Mouse (Mus musculus) hindbrain, embryonic 12.5 days (tissue): Measurements from ENCODE around the gene Gen1. TPM values are rescaled to one million over a fixed set of nuclear protein-coding genes. Genes with fewer than 3 reads are reported as not detected.
A peak's percentile ranks its signal among the peaks of the same experiment; 100 is the strongest.

ENCODE experiments used
- ATAC-seq: fragments of 200-750 bp; cut with Nextera tagmentation; 2 replicates; pipeline ENCODE4 v1.8.0; 2017; ENCODE audit warnings: moderate TSS enrichment; ENCODE audit not compliant: low FRiP score
- H3K27ac ChIP-seq: fragments of 300-500 bp; sonication (generic); 2 replicates; pipeline ENCODE4 v1.5.1; 2016; ENCODE audit warnings: mild to moderate bottlenecking
- H3K27me3 ChIP-seq: fragments of 300-500 bp; sonication (generic); 2 replicates; pipeline ENCODE4 v1.6.1; 2016; ENCODE audit warnings: mild to moderate bottlenecking
- H3K36me3 ChIP-seq: fragments of 300-500 bp; sonication (generic); 2 replicates; pipeline ENCODE4 v1.6.1; 2016; ENCODE audit warnings: mild to moderate bottlenecking
- H3K4me1 ChIP-seq: fragments of 300-500 bp; sonication (generic); 2 replicates; pipeline ENCODE4 v1.6.1; 2016
- H3K4me2 ChIP-seq: fragments of 300-500 bp; sonication (generic); replicated peaks from 2 replicates; pipeline ENCODE4 v1.6.1; 2016; ENCODE audit warnings: mild to moderate bottlenecking
- H3K4me3 ChIP-seq: fragments of 300-500 bp; sonication (generic); 2 replicates; pipeline ENCODE4 v1.5.1; 2016; ENCODE audit warnings: mild to moderate bottlenecking
- H3K9ac ChIP-seq: fragments of 300-500 bp; sonication (generic); 2 replicates; pipeline ENCODE4 v1.6.1; 2016; ENCODE audit warnings: mild to moderate bottlenecking, moderate library complexity
- H3K9me3 ChIP-seq: fragments of 300-500 bp; sonication (generic); replicated peaks from 2 replicates; pipeline ENCODE4 v1.6.1; 2016; ENCODE audit warnings: mild to moderate bottlenecking
- WGBS: fragments of 180-500 bp; shearing (Covaris S2); methylation state at CpG from one replicate; pipeline ENCODE4 v1.1.7; 2016; 5-methylcytosine and 5-hydroxymethylcytosine counted together
- polyA plus RNA-seq: library from polyadenylated mRNA; unstranded; fragments of >200 nt; fragmentation: Nextera tagmentation; extraction: Ambion mirVana; gene quantifications from 2 replicates; pipeline ENCODE4 v1.2.1, GENCODE M21; 2016

The Gen1 gene
- polyA plus RNA-seq, 1 experiment from 2014 or later: 7.6 TPM

- Histone ChIP-seq H3K4me1 (peaks cover 31% of the 10 kb centered on the region), H3K4me2 (peak overlapping the region; percentile 93), H3K36me3 (no peaks in the 10 kb centered on the region), H3K27me3 (no peaks in the 10 kb centered on the region), H3K4me3 (peak overlapping the region; percentile 89), H3K27ac (no peak overlapping the region), H3K9ac (peak overlapping the region; percentile 89; the same call in 1 of the 2 replicates), H3K9me3 (no peaks in the 10 kb centered on the region)
- no peak for ATAC-seq
- 4% methylated on average over 4 of the region's 4 CpGs for WGBS
Measured at GRCm38 (mm10) chr12:11267030-11267429, 1.4 kb upstream of the Gen1 start.

GRCm38 (mm10) chr12:11266282-11266985 lies 833 bp upstream of the Gen1 start:
- Histone ChIP-seq H3K4me2 (peak overlapping the region; percentile 93), H3K27ac (peak overlapping the region; percentile 93), H3K9me3 (no peaks in the 10 kb centered on the region), H3K9ac (peak overlapping the region; percentile 89), H3K4me1 (peaks cover 31% of the 10 kb centered on the region), H3K4me3 (peak overlapping the region; percentile 89), H3K36me3 (no peaks in the 10 kb centered on the region), H3K27me3 (no peaks in the 10 kb centered on the region)
- peak; percentile 85 for ATAC-seq
- under 1% methylated on average over 46 of the region's 51 CpGs for WGBS

- ATAC-seq: no peak
- no peaks in the 10 kb centered on the region for H3K9me3 ChIP-seq
- peak overlapping the region; percentile 89 for H3K9ac ChIP-seq
- peak overlapping the region; percentile 89 for H3K4me3 ChIP-seq
- peak overlapping the region; percentile 93 for H3K4me2 ChIP-seq
- 8% methylated on average over 13 of the region's 13 CpGs for WGBS
- H3K27me3 ChIP-seq: no peaks in the 10 kb centered on the region
- H3K4me1 ChIP-seq: peaks cover 31% of the 10 kb centered on the region
- no peak overlapping the region for H3K27ac ChIP-seq
- H3K36me3 ChIP-seq: no peaks in the 10 kb centered on the region
Measured at GRCm38 (mm10) chr12:11264895-11265294, 706 bp downstream of the Gen1 start.

DNA sequence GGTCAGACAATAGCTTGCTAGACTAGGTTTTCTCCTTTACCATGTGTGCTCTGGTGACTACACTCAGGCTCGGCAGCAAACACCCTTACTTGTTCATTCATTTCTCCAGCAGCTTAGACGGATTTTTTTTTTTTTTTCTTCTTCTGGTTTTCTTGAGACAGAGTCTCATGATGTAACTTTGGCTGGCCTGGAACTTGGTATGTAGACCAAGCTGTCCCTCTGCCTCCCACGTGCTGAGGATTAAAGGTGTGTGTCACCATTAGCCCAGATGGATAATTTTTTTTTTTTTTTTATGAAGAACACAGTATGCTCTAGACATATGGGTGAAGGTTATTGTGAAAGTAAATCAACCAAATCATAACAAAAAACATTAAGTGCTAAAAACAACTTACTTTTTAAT lies 15.3 kb downstream of the Gen1 start:
- H3K27me3 ChIP-seq: no peaks in the 10 kb centered on the region
- H3K9ac ChIP-seq: no peak overlapping the region
- H3K36me3 ChIP-seq: 0 out of 2 replicates have a peak, but pooled peaks cover 2% of the 10 kb centered on the region
- no peaks in the 10 kb centered on the region for H3K9me3 ChIP-seq
- no peak overlapping the region for H3K4me2 ChIP-seq
- 83% methylated on average over 3 of the region's 3 CpGs for WGBS
- H3K4me1 ChIP-seq: no peaks in the 10 kb centered on the region
- no peak overlapping the region for H3K27ac ChIP-seq
- H3K4me3 ChIP-seq: no peak overlapping the region
- no peak for ATAC-seq

DNA sequence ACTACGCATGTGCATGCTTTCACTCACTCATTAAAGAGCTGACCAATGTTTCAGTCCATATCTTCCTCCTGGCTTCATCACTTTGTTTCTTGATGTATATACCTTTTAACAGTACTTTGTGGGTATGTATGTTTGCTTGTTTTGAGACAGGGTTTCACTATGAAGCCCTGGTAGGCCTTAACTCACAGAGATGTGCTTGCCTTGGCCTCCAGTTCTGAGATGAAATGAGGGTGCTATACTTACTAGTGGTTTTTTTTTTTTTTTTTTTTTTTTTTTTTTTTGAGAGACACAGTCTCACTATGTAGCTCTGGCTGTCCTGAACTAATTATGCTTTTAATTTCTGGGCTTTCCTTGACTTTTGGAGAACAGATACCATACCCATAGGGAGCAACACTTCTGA lies 18.1 kb downstream of the Gen1 start:
- Histone ChIP-seq H3K9me3 (no peaks in the 10 kb centered on the region), H3K4me3 (no peak overlapping the region), H3K4me2 (no peak overlapping the region), H3K27me3 (no peaks in the 10 kb centered on the region), H3K4me1 (no peaks in the 10 kb centered on the region), H3K9ac (no peak overlapping the region), H3K27ac (no peak overlapping the region), H3K36me3 (peaks cover 7% of the 10 kb centered on the region)
- no peak for ATAC-seq
- WGBS: 95% methylated on average over 1 of the region's 1 CpGs

GRCm38 (mm10) chr12:11235996-11236395 lies 29.6 kb downstream of the Gen1 start:
- ATAC-seq: no peak
- no peak overlapping the region for H3K9ac ChIP-seq
- H3K36me3 ChIP-seq: no peaks in the 10 kb centered on the region
- no peaks in the 10 kb centered on the region for H3K27me3 ChIP-seq
- H3K4me2 ChIP-seq: no peak overlapping the region
- WGBS: 74% methylated on average over 2 of the region's 2 CpGs
- no peak overlapping the region for H3K27ac ChIP-seq
- no peaks in the 10 kb centered on the region for H3K9me3 ChIP-seq
- H3K4me3 ChIP-seq: no peak overlapping the region
- H3K4me1 ChIP-seq: no peaks in the 10 kb centered on the region

GRCm38 (mm10) chr12:11230267-11230666 lies 35.3 kb downstream of the Gen1 start:
- H3K4me1 ChIP-seq: no peaks in the 10 kb centered on the region
- H3K27ac ChIP-seq: no peak overlapping the region
- H3K36me3 ChIP-seq: no peaks in the 10 kb centered on the region
- no peak overlapping the region for H3K4me2 ChIP-seq
- WGBS: 70% methylated on average over 2 of the region's 2 CpGs
- no peaks in the 10 kb centered on the region for H3K27me3 ChIP-seq
- no peaks in the 10 kb centered on the region for H3K9me3 ChIP-seq
- H3K4me3 ChIP-seq: no peak overlapping the region
- H3K9ac ChIP-seq: no peak overlapping the region
- no peak for ATAC-seq

GRCm38 (mm10) chr12:11226529-11227268 lies 38.9 kb downstream of the Gen1 start:
- H3K27me3 ChIP-seq: no peaks in the 10 kb centered on the region
- no peak for ATAC-seq
- no peak overlapping the region for H3K4me3 ChIP-seq
- peaks cover 8% of the 10 kb centered on the region; the same call in 1 of the 2 replicates for H3K4me1 ChIP-seq
- no peak overlapping the region for H3K27ac ChIP-seq
- H3K9me3 ChIP-seq: no peaks in the 10 kb centered on the region
- no peaks in the 10 kb centered on the region for H3K36me3 ChIP-seq
- H3K4me2 ChIP-seq: no peak overlapping the region
- no peak overlapping the region for H3K9ac ChIP-seq
- WGBS: 84% methylated on average over 5 of the region's 5 CpGs

GRCm38 (mm10) chr12:11226123-11226522 lies 39.5 kb downstream of the Gen1 start:
- H3K4me1 ChIP-seq: peaks cover 12% of the 10 kb centered on the region; the same call in 1 of the 2 replicates
- H3K4me3 ChIP-seq: no peak overlapping the region
- no peaks in the 10 kb centered on the region for H3K27me3 ChIP-seq
- no peaks in the 10 kb centered on the region for H3K9me3 ChIP-seq
- no peak overlapping the region for H3K27ac ChIP-seq
- H3K36me3 ChIP-seq: no peaks in the 10 kb centered on the region
- ATAC-seq: no peak
- H3K9ac ChIP-seq: no peak overlapping the region
- no peak overlapping the region for H3K4me2 ChIP-seq
- WGBS: 57% methylated on average over 1 of the region's 1 CpGs

DNA sequence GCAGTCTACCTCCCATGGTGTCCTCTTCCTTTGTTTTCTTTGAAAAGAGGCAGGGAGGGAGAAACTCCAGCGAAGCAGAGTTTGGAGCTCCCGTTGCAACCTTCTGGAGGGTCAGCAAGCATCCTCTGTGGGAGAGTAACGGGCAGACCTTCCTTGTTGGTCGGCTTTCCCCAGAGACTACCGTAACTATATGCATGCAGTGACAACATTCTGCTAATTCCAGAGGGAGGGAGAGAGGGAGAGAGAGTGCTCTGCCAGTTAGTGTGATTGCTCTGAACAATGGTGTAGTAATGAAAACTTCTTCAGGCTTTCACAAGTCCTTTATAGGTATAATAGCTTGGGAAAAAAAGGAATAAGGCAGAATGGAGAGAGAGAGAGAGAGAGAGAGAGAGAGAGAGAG lies 40.9 kb downstream of the Gen1 start:
- H3K4me2 ChIP-seq: no peak overlapping the region
- H3K36me3 ChIP-seq: no peaks in the 10 kb centered on the region
- H3K27me3 ChIP-seq: no peaks in the 10 kb centered on the region
- H3K4me3 ChIP-seq: no peak overlapping the region
- H3K9me3 ChIP-seq: no peaks in the 10 kb centered on the region
- ATAC-seq: no peak
- 2% methylated on average over 5 of the region's 5 CpGs for WGBS
- no peak overlapping the region for H3K27ac ChIP-seq
- H3K9ac ChIP-seq: no peak overlapping the region
- peaks cover 12% of the 10 kb centered on the region; the same call in 1 of the 2 replicates for H3K4me1 ChIP-seq

DNA sequence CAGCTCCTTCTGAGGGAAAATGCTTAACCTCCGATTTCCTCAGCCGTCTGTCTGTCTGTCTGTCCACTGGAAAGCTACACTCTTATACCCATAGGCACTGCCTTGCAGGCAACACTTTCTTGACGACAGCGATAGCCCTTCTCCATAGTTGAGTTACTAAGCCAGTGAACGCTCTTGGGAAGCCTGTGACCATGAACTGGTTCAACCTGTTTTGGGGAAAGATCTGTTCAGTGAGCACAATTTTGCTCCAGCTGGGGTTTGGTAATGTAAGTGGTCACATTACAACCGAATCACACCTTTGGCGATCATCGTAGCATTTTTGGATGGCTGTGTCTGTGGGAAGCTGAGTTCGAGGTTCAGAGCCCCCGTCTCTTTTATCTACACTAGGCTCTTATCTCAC lies 42.5 kb downstream of the Gen1 start:
- no peaks in the 10 kb centered on the region for H3K36me3 ChIP-seq
- no peak for ATAC-seq
- no peak overlapping the region for H3K4me2 ChIP-seq
- H3K27ac ChIP-seq: no peak overlapping the region
- H3K9ac ChIP-seq: no peak overlapping the region
- H3K4me1 ChIP-seq: peaks cover 12% of the 10 kb centered on the region; the same call in 1 of the 2 replicates
- H3K9me3 ChIP-seq: no peaks in the 10 kb centered on the region
- H3K4me3 ChIP-seq: no peak overlapping the region
- WGBS: 91% methylated on average over 10 of the region's 10 CpGs
- H3K27me3 ChIP-seq: no peaks in the 10 kb centered on the region

GRCm38 (mm10) chr12:11222566-11222965 lies 43.0 kb downstream of the Gen1 start:
- WGBS: 67% methylated on average over 3 of the region's 3 CpGs
- H3K36me3 ChIP-seq: no peaks in the 10 kb centered on the region
- no peak overlapping the region for H3K4me3 ChIP-seq
- no peaks in the 10 kb centered on the region for H3K27me3 ChIP-seq
- peaks cover 12% of the 10 kb centered on the region; the same call in 1 of the 2 replicates for H3K4me1 ChIP-seq
- no peak overlapping the region for H3K4me2 ChIP-seq
- H3K27ac ChIP-seq: no peak overlapping the region
- no peaks in the 10 kb centered on the region for H3K9me3 ChIP-seq
- H3K9ac ChIP-seq: no peak overlapping the region
- ATAC-seq: no peak
